Mouse (Mus musculus) bone marrow, adult 2 months (tissue): ENCODE measurements around the gene Fam120c. TPM values are rescaled to one million over a fixed set of nuclear protein-coding genes. Genes with fewer than 3 reads are reported as not detected.
A peak's percentile ranks its signal among the peaks of the same experiment; 100 is the strongest.

ENCODE experiments used
- H3K27ac ChIP-seq: fragments of 200-500 bp; 2 replicates; pipeline ENCODE4 v1.5.1; 2012; ENCODE audit warnings: low read depth, mild to moderate bottlenecking, control low read depth, inconsistent platforms, low read length; ENCODE audit not compliant: control insufficient read depth, poor library complexity, insufficient read depth
- H3K4me1 ChIP-seq: fragments of 200-500 bp; 2 replicates; pipeline ENCODE4 v1.6.1; 2011; ENCODE audit warnings: low read length; ENCODE audit not compliant: control insufficient read depth, insufficient read depth
- H3K4me3 ChIP-seq: fragments of 200-500 bp; replicated peaks from 2 replicates; pipeline ENCODE3; 2011; ENCODE audit warnings: mild to moderate bottlenecking, low read depth, low read length, control low read depth; ENCODE audit not compliant: control insufficient read depth
- CTCF ChIP-seq: fragments of 200-500 bp; IDR thresholded peaks from 2 replicates; pipeline ENCODE4 v1.5.1; 2011; ENCODE audit warnings: low read length, control low read depth; ENCODE audit not compliant: control insufficient read depth, insufficient read depth
- POLR2A ChIP-seq: fragments of 200-500 bp; IDR thresholded peaks from 2 replicates; pipeline ENCODE4 v1.6.1; 2011; ENCODE audit warnings: low read depth, mild to moderate bottlenecking, control low read depth, low read length, borderline replicate concordance; ENCODE audit not compliant: control insufficient read depth
- WGBS: fragments of 180-500 bp; shearing (Covaris S2); methylation state at CpG from one replicate; pipeline ENCODE4 v1.1.7; 2018; 5-methylcytosine and 5-hydroxymethylcytosine counted together
- polyA plus RNA-seq: library from polyadenylated mRNA; stranded (reverse); fragments of >200 nt; gene quantifications from 2 replicates; pipeline ENCODE4 v1.2.4, GENCODE M21; 2011; ENCODE audit warnings: low replicate concordance; ENCODE audit not compliant: missing spikeins, insufficient read depth, insufficient read length

Fam120c gene
- 0.23 and 0.65 TPM in 2 replicates for polyA plus RNA-seq

DNA sequence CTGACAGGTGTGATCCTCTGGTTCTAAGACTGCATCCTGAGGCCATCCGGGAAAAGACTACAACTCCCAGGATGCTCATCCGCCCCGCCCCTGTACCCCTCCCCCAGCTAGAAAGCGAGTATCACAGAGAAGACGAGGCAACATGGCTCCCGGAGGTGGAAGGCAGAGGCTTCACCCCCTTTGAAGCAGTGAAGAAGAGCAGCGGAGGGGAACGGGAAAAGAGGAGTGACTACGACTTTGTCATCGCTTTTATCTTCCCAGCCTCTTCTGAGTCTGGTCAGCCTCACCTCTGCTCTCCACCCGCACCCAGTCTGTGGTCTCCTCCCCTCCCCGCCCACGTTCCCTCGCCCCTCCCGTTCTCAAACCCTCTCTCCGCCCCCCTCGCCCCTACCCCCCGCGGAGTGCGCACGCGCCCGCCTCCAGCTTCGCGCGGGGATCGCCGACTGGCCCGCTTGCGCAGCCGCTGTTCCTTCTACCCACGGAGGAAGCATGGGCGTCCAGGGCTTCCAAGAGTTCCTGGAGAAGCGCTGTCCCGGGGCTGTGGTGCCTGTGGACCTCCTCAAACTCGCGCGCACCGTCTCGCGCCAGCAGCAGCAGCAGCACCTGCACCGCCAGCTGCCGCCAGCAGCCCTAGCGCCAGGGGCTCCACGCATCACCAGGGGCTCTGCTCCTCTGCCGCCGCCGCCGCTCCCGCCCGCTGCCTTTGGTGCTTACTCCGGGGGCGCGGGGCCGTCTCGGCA, at the start of gene Fam120c:
Gene Fam120c, plus strand, starts transcription at position 415 of the 740 bp plus-strand sequence.
- 13% methylated on average over 53 of the region's 56 CpGs for WGBS

DNA sequence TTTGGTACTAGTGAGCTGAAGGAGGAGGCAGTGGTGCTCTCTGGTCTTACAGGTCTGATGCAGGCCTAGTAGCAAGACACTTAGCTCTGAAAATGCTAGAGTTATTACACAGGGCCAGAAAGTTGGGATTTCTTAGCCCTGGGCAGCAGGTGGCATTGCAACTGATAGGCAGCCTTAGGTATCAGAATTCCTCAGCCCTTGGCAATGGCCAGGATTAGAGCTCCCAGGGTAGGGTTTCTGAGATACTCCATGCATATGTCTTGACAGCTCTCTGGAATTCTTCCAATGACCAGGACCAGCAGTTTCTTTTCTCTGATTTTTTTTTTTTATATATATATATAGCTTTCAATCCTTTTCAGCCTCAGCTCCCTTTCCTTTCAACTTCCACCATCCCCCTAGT, 45.6 kb upstream of the Fam120c start:
- Histone ChIP-seq H3K4me3 (no peak overlapping the region), H3K27ac (no peak overlapping the region)
- no peak for TF ChIP-seq POLR2A
- no peak for TF ChIP-seq CTCF

More for the DNA sequence above, at the start of gene Fam120c:
- Histone ChIP-seq H3K27ac (peak within 1 kb of the TSS; percentile 89), H3K4me3 (peak within 1 kb of the TSS; percentile 93), H3K4me1 (no peaks in the 10 kb centered on the region)
- no peak for TF ChIP-seq CTCF
- peak; percentile 43; the same call in 1 of the 2 replicates for TF ChIP-seq POLR2A

DNA sequence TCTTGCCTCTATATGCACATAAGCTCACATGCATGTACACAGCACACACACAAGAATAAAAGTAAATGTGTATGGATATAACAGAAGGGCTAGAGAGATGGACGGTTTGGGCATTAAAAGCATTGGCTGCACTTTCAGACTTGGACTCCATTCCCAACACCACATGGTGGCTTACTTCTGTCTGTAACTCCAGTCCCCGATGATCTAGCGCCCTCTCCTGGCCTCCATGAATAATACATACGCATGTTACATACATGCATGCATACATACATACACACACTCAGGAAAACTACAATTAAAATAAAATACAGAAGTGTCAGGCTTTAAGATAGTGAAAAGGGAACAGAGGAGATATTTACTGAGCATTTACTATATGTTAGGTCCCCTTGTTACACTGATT, 30.2 kb upstream of the Fam120c start:
- Histone ChIP-seq H3K4me3 (no peak overlapping the region), H3K4me1 (no peaks in the 10 kb centered on the region), H3K27ac (no peak overlapping the region)
- WGBS = 74% methylated on average over 4 of the region's 4 CpGs
- TF ChIP-seq CTCF = no peak
- no peak for TF ChIP-seq POLR2A

More for the DNA sequence above, 45.6 kb upstream of the Fam120c start:
- no peaks in the 10 kb centered on the region for H3K4me1 ChIP-seq

DNA sequence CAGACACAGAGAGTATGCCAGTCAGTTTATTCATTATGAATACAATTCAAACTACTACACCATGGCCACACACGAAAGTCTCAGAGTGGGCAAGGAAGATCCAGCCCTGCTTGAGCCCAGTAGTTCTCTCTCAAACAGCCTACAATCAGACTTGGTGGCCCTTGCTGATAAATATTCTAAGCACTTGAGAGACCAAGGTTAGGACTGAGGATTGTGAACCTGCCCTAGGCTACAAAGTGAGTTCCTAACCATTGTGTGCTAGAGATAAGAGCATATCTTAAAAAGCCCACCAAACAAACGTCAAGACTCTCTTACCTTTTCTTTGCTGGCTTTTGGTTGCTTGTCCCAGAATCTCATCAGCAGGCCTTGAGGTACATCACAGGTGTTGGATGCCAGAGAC, 10.4 kb upstream of the Fam120c start:
- 66% methylated on average over 2 of the region's 2 CpGs for WGBS
- H3K4me3 ChIP-seq = no peak overlapping the region
- H3K4me1 ChIP-seq = no peaks in the 10 kb centered on the region
- no peak overlapping the region for H3K27ac ChIP-seq
- TF ChIP-seq POLR2A (no peak), CTCF (no peak)

DNA sequence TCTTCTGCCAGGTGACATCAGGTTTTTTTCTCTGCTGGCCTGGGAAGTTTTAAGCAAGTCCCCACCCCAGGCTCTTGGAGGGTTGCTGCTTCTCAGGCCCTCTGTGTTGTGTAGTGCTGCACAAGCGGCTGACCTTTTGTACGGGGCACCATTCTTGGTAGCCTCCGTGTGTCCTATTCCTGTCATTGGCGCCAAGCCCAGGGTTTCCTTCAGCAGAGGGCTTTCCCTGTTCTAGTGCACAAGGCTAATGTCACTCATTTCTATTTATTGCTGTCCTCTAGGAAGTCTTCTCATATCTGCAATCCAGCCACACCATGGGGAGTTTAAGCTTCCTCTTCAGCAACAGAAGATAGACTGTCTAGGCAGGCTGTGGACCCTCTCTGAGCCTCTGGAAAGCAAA, 6.2 kb upstream of the Fam120c start:
- H3K4me1 ChIP-seq = no peaks in the 10 kb centered on the region
- no peak overlapping the region for H3K27ac ChIP-seq
- H3K4me3 ChIP-seq = no peak overlapping the region
- TF ChIP-seq POLR2A (no peak), CTCF (no peak)
- 77% methylated on average over 4 of the region's 4 CpGs for WGBS

DNA sequence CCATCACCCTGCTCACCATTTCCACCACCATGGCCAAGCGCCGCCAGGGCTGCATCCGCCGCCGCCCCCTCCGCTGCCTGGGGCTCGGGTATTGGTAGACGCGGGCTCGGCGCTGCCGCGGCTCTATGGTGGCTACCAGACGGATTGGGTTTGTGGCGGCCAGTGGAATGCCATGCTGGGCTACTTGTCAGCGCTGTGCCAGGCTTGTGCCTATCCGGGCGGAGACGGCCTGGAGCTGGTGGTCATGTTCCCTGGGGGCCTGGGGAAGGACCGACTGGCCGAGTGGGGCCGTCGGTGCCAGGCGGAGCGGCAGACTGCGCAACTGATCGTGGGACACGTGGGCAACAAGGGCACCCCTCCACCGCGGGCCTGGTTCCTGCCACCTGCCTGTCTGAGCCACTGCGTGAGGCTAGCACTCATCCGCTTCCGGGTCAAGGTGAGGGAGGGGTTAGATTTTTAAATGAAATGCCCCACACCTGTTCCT, 568 bp downstream of the Fam120c start:
- Histone ChIP-seq H3K4me3 (peak overlapping the region; percentile 93), H3K4me1 (no peaks in the 10 kb centered on the region), H3K27ac (peak overlapping the region; percentile 75)
- TF ChIP-seq CTCF (no peak), POLR2A (no peak)
- 17% methylated on average over 32 of the region's 33 CpGs for WGBS

DNA sequence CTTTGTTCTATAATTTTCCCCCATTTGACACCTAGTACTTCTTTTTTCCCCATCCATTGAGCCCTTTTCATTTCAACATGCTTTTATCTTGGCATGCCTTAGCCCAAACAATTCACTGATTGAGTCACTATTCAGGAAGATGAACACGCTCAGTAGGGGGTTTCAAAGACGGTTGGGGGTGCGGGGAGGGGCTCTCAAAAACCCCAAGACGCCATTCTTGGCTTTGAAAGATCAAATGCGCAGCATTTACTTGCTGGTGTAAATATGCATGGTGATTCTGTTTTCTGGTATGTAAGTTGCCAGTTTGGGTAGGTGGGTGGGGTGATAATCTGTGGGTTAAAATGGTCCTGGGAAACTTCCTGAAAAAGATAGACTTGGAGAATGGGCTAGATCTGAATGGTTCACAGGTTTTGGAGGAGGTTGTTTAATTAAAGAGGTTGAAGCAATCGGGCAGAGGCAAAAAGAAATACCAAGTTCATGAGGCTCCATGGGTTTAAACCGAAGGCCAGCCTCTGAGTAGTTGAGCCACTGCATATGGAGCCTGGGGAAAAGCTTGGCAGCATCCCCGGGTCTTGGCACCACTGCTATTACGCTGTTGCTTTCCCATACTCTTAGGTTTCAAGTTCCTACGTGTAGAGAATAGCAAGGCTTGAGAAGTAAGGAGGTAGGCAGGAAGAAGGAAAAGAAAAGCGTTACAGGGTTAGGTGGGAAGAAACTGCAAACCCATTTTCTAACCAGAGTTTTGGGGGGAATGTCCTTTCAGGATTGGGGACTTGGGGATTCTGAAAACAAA, 1.6 kb downstream of the Fam120c start:
- TF ChIP-seq CTCF (no peak), POLR2A (no peak)
- Histone ChIP-seq H3K4me1 (no peaks in the 10 kb centered on the region), H3K4me3 (no peak overlapping the region), H3K27ac (no peak overlapping the region)
- WGBS = 44% methylated on average over 11 of the region's 11 CpGs

DNA sequence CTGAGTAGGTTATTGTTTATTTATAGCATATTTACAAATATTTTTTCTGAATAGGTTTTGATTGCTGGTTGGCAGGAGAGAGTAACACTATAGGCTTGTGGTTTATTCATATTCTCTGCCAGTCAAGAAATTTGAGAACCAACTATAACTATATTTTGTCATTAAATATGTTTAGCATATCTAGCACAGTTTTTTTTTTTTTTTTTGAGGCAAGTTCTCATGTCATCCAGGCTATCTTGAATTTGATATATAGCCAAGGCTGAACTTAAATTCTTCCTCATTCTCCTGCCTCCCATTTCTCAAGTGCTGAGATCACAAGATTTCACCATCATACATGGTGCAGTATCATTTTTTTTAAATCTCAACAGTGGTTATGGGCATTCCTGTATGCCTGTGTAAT, 3.3 kb downstream of the Fam120c start:
- no peak for TF ChIP-seq CTCF
- TF ChIP-seq POLR2A = no peak
- no peak overlapping the region for H3K27ac ChIP-seq
- H3K4me1 ChIP-seq = no peaks in the 10 kb centered on the region
- no peak overlapping the region for H3K4me3 ChIP-seq

DNA sequence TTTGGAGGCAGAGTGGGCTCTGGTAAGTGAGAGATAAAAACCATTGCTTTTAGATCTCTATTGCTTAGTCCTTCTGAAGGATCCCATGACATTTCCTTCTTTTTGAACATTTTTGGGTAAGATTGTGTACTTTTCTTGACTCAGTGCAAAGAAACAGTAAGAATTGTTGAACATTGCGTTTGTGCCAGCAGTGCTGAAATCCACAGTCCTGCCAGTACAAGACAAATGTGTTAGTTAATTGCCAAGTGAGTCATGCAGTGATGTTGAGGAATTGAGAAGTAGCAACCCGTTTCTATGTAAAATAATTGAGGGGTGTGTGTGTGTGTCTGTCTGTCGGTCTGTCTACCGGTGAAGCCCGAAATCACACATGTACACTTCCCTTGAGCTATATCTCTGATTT, 5.3 kb downstream of the Fam120c start:
- no peak overlapping the region for H3K27ac ChIP-seq
- WGBS = 83% methylated on average over 5 of the region's 5 CpGs
- TF ChIP-seq POLR2A (no peak), CTCF (no peak)
- no peaks in the 10 kb centered on the region for H3K4me1 ChIP-seq
- H3K4me3 ChIP-seq = no peak overlapping the region
